Mouse (Mus musculus) forebrain, embryonic 11.5 days (tissue): ENCODE data around the gene Ddit4. TPM values are rescaled to one million over a fixed set of nuclear protein-coding genes. Genes with fewer than 3 reads are reported as not detected.

ENCODE experiments used
- ATAC-seq: fragments of 200-750 bp; cut with Nextera tagmentation; replicated peaks from 2 replicates; pipeline ENCODE4 v1.8.0; 2017; ENCODE audit warnings: moderate TSS enrichment; ENCODE audit not compliant: low FRiP score
- DNase-seq: peaks from one replicate; pipeline ENCODE4 v3.0.0-alpha.2; 2017; ENCODE audit warnings: low spot score
- H3K27ac ChIP-seq: fragments of 300-500 bp; sonication (generic); 2 replicates; pipeline ENCODE4 v1.5.1; 2014; ENCODE audit warnings: low read depth, low read length
- H3K27me3 ChIP-seq: fragments of 300-500 bp; sonication (generic); 2 replicates; pipeline ENCODE4 v1.6.1; 2014; ENCODE audit warnings: mild to moderate bottlenecking, low read length, mixed read lengths; ENCODE audit not compliant: control insufficient read depth, insufficient read depth
- H3K36me3 ChIP-seq: fragments of 300-500 bp; sonication (generic); 2 replicates; pipeline ENCODE4 v1.6.1; 2014; ENCODE audit warnings: mild to moderate bottlenecking, low read length, moderate library complexity, mixed read lengths; ENCODE audit not compliant: control insufficient read depth, insufficient read depth
- H3K4me1 ChIP-seq: fragments of 300-500 bp; sonication (generic); replicated peaks from 2 replicates; pipeline ENCODE4 v1.6.1; 2014; ENCODE audit warnings: low read length, mixed read lengths; ENCODE audit not compliant: control insufficient read depth, insufficient read depth
- H3K4me2 ChIP-seq: fragments of 300-500 bp; sonication (generic); 2 replicates; pipeline ENCODE4 v1.6.1; 2014; ENCODE audit warnings: low read depth, mild to moderate bottlenecking, low read length, moderate library complexity, mixed read lengths; ENCODE audit not compliant: severe bottlenecking
- H3K4me3 ChIP-seq: fragments of 300-500 bp; sonication (generic); 2 replicates; pipeline ENCODE4 v1.5.1; 2014; ENCODE audit warnings: low read depth, low read length
- H3K9ac ChIP-seq: fragments of 300-500 bp; sonication (generic); 2 replicates; pipeline ENCODE4 v1.6.1; 2014; ENCODE audit warnings: low read length
- H3K9me3 ChIP-seq: fragments of 300-500 bp; sonication (generic); 2 replicates; pipeline ENCODE4 v1.6.1; 2016; ENCODE audit warnings: low read length, mixed read lengths; ENCODE audit not compliant: control insufficient read depth
- WGBS: fragments of 180-500 bp; shearing (Covaris S2); extraction: QIAGEN DNeasy Blood & Tissue Kit; methylation state at CpG from one replicate; pipeline ENCODE4 v1.1.7; 2014; 5-methylcytosine and 5-hydroxymethylcytosine counted together
- polyA plus RNA-seq: library from polyadenylated mRNA; unstranded; fragments of >200 nt; fragmentation: Nextera tagmentation; extraction: Ambion mirVana; gene quantifications from 2 replicates; pipeline ENCODE4 v1.2.1, GENCODE M21; 2014

The Ddit4 gene
- polyA plus RNA-seq, 1 experiment from 2014 or later, result 7.4 TPM

DNA sequence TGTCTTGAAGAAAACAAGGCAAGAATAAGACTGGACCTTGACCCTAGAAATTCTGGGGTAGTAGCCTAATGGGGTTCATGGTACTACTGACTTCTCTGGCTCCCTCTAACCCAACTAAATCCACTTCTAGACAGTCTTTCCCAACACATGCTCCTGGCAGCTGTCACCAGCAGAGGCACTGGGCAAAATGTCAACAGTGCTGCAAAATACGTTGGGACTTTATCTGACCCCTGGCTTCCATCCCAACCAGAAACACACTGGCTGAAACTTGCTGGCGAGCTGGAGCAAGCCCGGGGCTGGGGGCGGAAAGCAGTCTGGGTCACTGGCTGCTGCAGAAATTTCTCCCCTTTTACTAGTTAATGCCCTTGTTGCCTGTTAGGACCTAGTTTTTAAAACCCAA is 35.5 kb downstream of the Ddit4 start:
- no peaks in the 10 kb centered on the region for H3K36me3 ChIP-seq
- H3K9ac ChIP-seq, result peak overlapping the region; percentile 24; the same call in 1 of the 2 replicates
- no peak overlapping the region for H3K27ac ChIP-seq
- no peaks in the 10 kb centered on the region for H3K9me3 ChIP-seq
- H3K27me3 ChIP-seq, result no peaks in the 10 kb centered on the region
- 9% methylated on average over 4 of the region's 4 CpGs for WGBS
- DNase-seq (no peak), ATAC-seq (no peak)
- H3K4me1 ChIP-seq, result peaks cover 15% of the 10 kb centered on the region
- 0 out of 2 replicates have a peak overlapping the region, but pooled peaks have one; percentile 5 for H3K4me3 ChIP-seq
- peak overlapping the region; percentile 44 for H3K4me2 ChIP-seq

DNA sequence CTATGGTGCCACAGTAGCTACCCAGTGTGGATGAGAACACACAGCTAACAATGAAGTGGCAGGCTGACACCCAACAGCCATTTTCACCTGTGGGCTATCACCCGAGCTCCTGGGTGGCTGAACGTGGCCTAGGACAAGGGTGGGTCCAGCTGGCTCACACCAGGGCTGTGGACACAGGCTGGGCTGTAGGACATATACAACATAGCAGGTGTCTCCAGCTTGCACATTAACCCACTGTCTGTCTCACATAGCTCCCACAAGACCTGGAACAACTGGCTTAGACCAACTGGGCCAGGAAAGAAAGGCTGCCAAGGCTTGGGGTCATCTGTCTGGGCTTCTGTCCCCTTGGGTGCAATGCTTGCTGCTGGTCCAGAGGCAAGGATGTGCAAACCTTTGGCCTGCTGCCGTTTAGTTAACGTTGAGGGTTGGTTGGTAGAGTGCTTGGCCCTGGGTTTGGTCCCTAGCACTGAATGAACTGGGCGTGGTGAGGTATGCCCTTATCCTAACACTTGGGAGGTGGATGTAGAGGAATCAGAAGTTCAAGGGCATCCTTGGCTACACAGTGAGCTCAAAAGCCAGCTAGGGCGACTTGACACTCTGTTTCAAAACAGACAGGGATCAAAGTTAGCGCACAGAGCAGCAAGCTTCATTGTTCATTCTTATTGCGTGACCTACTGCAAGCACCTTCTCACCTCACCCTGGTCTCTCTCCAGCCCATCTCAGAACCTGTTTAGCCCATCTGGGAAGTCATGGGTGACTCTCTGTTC is 36.3 kb downstream of the Ddit4 start:
- Histone ChIP-seq H3K27me3 (no peaks in the 10 kb centered on the region), H3K36me3 (no peaks in the 10 kb centered on the region), H3K4me1 (peaks cover 15% of the 10 kb centered on the region), H3K4me2 (no peak overlapping the region), H3K9ac (no peak overlapping the region), H3K9me3 (no peaks in the 10 kb centered on the region), H3K4me3 (no peak overlapping the region), H3K27ac (no peak overlapping the region)
- DNase-seq (no peak), ATAC-seq (no peak)
- WGBS, result 90% methylated on average over 8 of the region's 8 CpGs

DNA sequence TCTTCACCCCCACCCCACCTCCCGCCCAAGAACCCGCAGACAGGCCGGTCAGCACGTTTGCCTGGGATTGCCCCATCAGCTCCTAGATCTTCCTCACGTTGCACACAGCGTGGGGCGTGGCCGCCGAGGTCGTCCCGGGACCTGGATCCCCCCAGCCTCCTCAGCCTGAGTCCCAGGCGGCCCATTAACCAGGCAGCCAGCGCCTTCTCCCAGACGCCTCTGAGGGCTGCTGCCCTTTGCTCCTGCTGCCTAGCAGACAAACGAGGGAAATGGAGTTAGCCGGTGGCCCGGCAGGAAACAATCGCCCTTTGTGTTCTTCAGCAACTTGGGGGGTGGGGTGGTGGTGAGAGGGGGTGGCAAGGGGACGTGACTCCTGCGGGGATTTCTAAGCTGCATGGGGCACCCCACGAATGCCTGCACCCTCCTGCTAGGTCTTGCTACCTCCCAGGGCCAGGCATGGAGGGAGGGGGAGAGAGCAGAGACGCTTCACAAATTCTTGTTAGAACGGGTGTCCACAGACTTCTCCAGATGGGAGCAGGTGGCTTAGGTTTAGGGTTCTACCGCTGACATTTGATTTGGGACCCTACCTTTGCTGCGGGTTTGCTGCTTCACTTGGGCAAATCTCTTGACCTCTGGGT is 40.0 kb downstream of the Ddit4 start:
- no peak overlapping the region for H3K27ac ChIP-seq
- WGBS, result under 1% methylated on average over 25 of the region's 25 CpGs

DNA sequence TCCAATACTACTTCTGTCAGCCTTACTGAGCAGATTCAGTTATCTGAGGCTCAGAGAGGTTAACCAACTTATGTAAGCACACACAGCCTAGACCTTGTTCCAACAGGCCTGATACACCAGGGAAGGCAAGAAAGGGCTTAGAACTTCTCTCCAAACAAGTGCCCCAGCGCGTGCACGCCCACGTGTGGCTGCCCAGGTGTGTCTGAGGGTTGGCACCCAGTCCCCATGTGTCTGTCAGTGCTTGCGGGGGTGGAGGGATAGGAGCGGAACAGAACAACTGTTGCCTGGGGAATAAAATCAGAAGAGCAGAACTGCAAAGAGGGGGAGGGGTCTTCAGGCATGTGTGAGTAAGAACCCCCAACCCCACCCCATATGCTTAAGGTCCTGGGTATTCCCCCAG is 40.5 kb downstream of the Ddit4 start:
- Histone ChIP-seq H3K4me3 (no peak overlapping the region), H3K9ac (no peak overlapping the region), H3K4me2 (peak overlapping the region; percentile 19), H3K9me3 (no peaks in the 10 kb centered on the region), H3K4me1 (peaks cover 22% of the 10 kb centered on the region), H3K27ac (no peak overlapping the region), H3K27me3 (no peaks in the 10 kb centered on the region), H3K36me3 (no peaks in the 10 kb centered on the region)
- 31% methylated on average over 6 of the region's 6 CpGs for WGBS
- ATAC-seq (no peak), DNase-seq (no peak)

More for the DNA sequence above, 40.0 kb downstream of the Ddit4 start:
- Histone ChIP-seq H3K9me3 (no peaks in the 10 kb centered on the region), H3K4me2 (peak overlapping the region; percentile 19), H3K9ac (peak overlapping the region; percentile 43), H3K4me3 (no peak overlapping the region), H3K4me1 (peaks cover 24% of the 10 kb centered on the region), H3K27me3 (no peaks in the 10 kb centered on the region), H3K36me3 (no peaks in the 10 kb centered on the region)
- DNase-seq, result peak; percentile 74
- ATAC-seq, result peak; percentile 61

DNA sequence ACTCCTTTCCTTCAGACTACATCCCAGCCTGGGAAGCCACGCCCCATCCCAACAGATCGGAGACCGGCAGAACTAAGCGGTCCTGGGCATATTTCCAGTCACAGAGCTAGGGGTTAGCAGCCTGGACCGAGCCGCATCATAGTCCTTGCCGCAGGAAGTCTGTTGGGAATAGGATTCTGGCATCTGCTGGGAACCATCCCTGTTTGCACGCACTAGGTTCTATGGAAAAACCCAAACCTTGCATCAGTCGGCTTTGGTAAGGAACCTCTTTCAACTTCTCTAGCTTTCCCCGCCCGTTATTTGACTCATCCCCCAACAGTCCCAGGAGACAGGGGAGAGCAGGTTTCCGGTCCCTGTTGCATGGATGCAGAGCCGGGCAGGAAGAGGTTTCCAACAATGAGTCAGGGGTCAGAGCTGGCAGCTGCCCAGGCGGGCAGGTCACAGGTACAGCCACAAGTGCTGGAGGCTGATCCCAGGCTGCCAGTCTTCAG is 42.2 kb downstream of the Ddit4 start:
- Histone ChIP-seq H3K9me3 (no peaks in the 10 kb centered on the region), H3K36me3 (no peaks in the 10 kb centered on the region), H3K27me3 (no peaks in the 10 kb centered on the region), H3K4me2 (peak overlapping the region; percentile 26; the same call in 1 of the 2 replicates), H3K27ac (0 out of 2 replicates have a peak overlapping the region, but pooled peaks have one; percentile 6), H3K9ac (peak overlapping the region; percentile 27; the same call in 1 of the 2 replicates), H3K4me1 (peaks cover 21% of the 10 kb centered on the region), H3K4me3 (no peak overlapping the region)
- ATAC-seq (no peak), DNase-seq (no peak)
- WGBS, result 12% methylated on average over 14 of the region's 14 CpGs

DNA sequence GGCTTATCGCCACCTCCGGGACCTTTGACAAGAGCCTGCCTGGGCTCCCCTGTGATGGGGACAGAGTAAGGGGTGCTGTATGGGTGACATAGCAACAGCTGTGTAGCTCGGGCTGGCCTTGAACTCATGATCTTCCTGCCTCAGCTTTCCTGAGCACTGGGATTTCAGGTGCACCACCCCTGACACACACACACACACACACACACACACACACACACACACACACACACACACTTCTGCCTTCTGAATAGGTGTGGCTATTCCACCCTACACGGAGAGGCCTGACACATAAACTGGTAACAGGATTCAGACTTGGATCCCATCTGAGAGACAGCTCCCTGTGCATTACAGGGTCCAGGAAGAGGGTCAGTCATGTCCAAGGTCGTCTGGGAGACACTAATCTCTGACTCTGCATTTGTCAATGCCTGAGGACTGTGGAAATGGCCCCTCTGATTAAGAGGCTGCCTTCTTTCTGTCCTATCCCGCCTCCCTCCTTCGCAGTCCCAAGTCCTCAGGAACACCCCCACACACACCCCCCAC is 42.8 kb downstream of the Ddit4 start:
- Histone ChIP-seq H3K27ac (no peak overlapping the region), H3K4me1 (peaks cover 21% of the 10 kb centered on the region), H3K4me2 (peak overlapping the region; percentile 26; the same call in 1 of the 2 replicates), H3K9me3 (no peaks in the 10 kb centered on the region), H3K36me3 (no peaks in the 10 kb centered on the region), H3K27me3 (no peaks in the 10 kb centered on the region), H3K4me3 (no peak overlapping the region), H3K9ac (no peak overlapping the region)
- ATAC-seq, result no peak
- no peak for DNase-seq
- 53% methylated on average over 7 of the region's 7 CpGs for WGBS

DNA sequence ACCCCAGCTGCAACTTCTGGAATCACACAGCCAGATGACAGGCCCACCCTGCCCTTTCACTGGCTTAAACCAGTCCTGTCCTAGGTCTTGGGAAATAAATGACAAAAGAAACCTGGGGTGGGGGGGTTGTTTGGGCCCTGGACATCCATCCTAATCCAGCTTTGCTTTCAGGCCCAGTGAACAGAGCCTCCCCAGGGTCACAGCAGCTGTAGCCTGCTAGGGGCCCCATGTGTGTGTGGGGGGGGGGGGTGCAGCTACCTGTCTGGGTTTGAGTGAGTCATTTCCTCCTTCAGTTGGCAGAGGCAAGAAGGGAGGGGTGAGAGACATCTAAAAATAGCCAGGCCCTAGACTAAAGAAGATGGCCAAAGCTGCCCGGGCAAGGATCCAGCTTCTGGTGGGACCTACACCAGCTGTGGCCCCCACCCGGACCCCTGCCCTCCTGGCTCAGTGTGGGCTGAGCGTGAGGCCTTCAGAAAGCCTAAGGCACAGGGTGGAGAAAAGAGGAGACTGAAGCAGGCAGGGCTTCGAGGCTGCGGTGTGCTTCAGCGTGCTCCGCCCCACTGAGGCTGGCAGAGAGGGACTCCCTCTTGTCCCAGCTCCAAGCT is 43.8 kb downstream of the Ddit4 start:
- Histone ChIP-seq H3K9me3 (no peaks in the 10 kb centered on the region), H3K4me2 (no peak overlapping the region), H3K9ac (peak overlapping the region; percentile 27; the same call in 1 of the 2 replicates), H3K27ac (no peak overlapping the region), H3K27me3 (no peaks in the 10 kb centered on the region), H3K36me3 (no peaks in the 10 kb centered on the region), H3K4me1 (peaks cover 21% of the 10 kb centered on the region), H3K4me3 (no peak overlapping the region)
- 54% methylated on average over 7 of the region's 7 CpGs for WGBS
- DNase-seq (peak; percentile 51), ATAC-seq (no peak)

DNA sequence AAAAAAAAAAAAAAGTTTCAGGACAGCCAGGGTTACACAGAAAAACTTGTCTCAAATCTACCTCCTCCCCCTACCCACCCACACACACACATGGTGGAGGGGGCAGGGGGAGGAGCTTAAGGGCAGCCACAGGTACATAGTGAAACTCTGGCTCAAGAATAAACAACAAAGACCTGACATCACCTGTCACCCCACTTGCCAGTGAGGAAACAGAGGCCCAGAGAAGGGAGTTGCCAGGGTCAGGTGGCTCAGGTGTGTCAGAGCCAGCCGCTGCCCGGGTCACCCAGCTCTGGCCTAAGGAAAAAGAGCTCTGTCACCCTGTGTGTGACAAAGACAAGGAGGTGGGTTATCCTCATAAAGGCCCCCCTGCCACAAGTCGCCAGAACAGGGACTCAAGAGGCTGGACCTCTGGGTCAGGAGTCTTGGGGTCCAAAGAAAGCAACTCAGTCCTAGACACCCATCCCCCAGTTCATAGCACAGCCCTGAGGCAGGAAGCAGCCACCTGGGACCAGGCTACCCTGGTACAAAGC is 44.5 kb downstream of the Ddit4 start:
- 57% methylated on average over 3 of the region's 3 CpGs for WGBS
- peaks cover 21% of the 10 kb centered on the region for H3K4me1 ChIP-seq
- no peaks in the 10 kb centered on the region for H3K36me3 ChIP-seq
- no peak overlapping the region for H3K4me3 ChIP-seq
- H3K9me3 ChIP-seq, result no peaks in the 10 kb centered on the region
- ATAC-seq (no peak), DNase-seq (no peak)
- H3K27me3 ChIP-seq, result no peaks in the 10 kb centered on the region
- no peak overlapping the region for H3K4me2 ChIP-seq
- no peak overlapping the region for H3K9ac ChIP-seq
- H3K27ac ChIP-seq, result no peak overlapping the region
